Mouse (Mus musculus) liver, embryonic 11.5 days (tissue): ENCODE measurements at regions not wholly inside any gene's neighbourhood (a gene's known extent, or its start where the extent isn't known, plus 50 kb on each side); places are given as distances from the start of the nearest gene placed in this dataset.
A peak's percentile ranks its signal among the peaks of the same experiment; 100 is the strongest.

Experiments
- ATAC-seq: fragments of 200-750 bp; cut with Nextera tagmentation; replicated peaks from 2 replicates; pipeline ENCODE4 v1.8.0; 2017; ENCODE audit warnings: moderate number of reproducible peaks, mild to moderate bottlenecking, moderate TSS enrichment, moderate library complexity; ENCODE audit not compliant: low FRiP score
- DNase-seq: peaks from one replicate; pipeline ENCODE4 v3.0.0-alpha.2; 2017; ENCODE audit warnings: low spot score
- H3K27ac ChIP-seq: fragments of 300-500 bp; sonication (generic); 2 replicates; pipeline ENCODE4 v1.5.1; 2014; ENCODE audit warnings: mild to moderate bottlenecking, low read depth, low read length, control low read depth
- H3K27me3 ChIP-seq: fragments of 300-500 bp; sonication (generic); replicated peaks from 2 replicates; pipeline ENCODE4 v1.6.1; 2014; ENCODE audit warnings: low read length, mixed read lengths; ENCODE audit not compliant: control insufficient read depth, insufficient read depth
- H3K36me3 ChIP-seq: fragments of 300-500 bp; sonication (generic); 2 replicates; pipeline ENCODE4 v1.6.1; 2014; ENCODE audit warnings: mild to moderate bottlenecking, low read length, moderate library complexity, mixed read lengths; ENCODE audit not compliant: control insufficient read depth, insufficient read depth
- H3K4me1 ChIP-seq: fragments of 300-500 bp; sonication (generic); replicated peaks from 2 replicates; pipeline ENCODE4 v1.6.1; 2014; ENCODE audit warnings: low read length, mixed read lengths; ENCODE audit not compliant: control insufficient read depth, insufficient read depth
- H3K4me2 ChIP-seq: fragments of 300-500 bp; sonication (generic); 2 replicates; pipeline ENCODE4 v1.6.1; 2014; ENCODE audit warnings: mild to moderate bottlenecking, control low read depth, moderate library complexity
- H3K4me3 ChIP-seq: fragments of 300-500 bp; sonication (generic); 2 replicates; pipeline ENCODE4 v1.5.1; 2014; ENCODE audit warnings: low read depth, low read length, control low read depth
- H3K9ac ChIP-seq: fragments of 300-500 bp; sonication (generic); 2 replicates; pipeline ENCODE4 v1.6.1; 2014; ENCODE audit warnings: low read depth, low read length, control low read depth
- H3K9me3 ChIP-seq: fragments of 300-500 bp; sonication (generic); 2 replicates; pipeline ENCODE4 v1.6.1; 2016; ENCODE audit warnings: low read length, inconsistent platforms, mixed read lengths; ENCODE audit not compliant: control insufficient read depth
- WGBS: fragments of 180-500 bp; shearing (Covaris S2); extraction: QIAGEN DNeasy Blood & Tissue Kit; methylation state at CpG from one replicate; pipeline ENCODE4 v1.1.7; 2014; 5-methylcytosine and 5-hydroxymethylcytosine counted together

GRCm38 (mm10) chr1:151119566-151119965 lies 62.8 kb upstream of the Gm47985 start:
- H3K4me3 ChIP-seq, result no peak overlapping the region
- DNase-seq (no peak), ATAC-seq (no peak)
- no peaks in the 10 kb centered on the region for H3K4me1 ChIP-seq
- H3K27ac ChIP-seq, result no peak overlapping the region
- no peaks in the 10 kb centered on the region for H3K9me3 ChIP-seq
- no peaks in the 10 kb centered on the region for H3K27me3 ChIP-seq
- no peaks in the 10 kb centered on the region for H3K36me3 ChIP-seq
- H3K9ac ChIP-seq, result no peak overlapping the region
- H3K4me2 ChIP-seq, result no peak overlapping the region
- WGBS, result 84% methylated on average over 7 of the region's 7 CpGs

- WGBS, result 93% methylated on average over 2 of the region's 2 CpGs
- Histone ChIP-seq H3K27me3 (no peaks in the 10 kb centered on the region), H3K4me1 (no peaks in the 10 kb centered on the region), H3K4me3 (no peak overlapping the region), H3K27ac (no peak overlapping the region), H3K9me3 (no peaks in the 10 kb centered on the region), H3K9ac (no peak overlapping the region), H3K36me3 (no peaks in the 10 kb centered on the region), H3K4me2 (no peak overlapping the region)
- no peak for ATAC-seq
- no peak for DNase-seq
Observed at GRCm38 (mm10) chr1:151121686-151122085, 60.7 kb upstream of the Gm47985 start.

GRCm38 (mm10) chr1:151123964-151124363 lies 58.4 kb upstream of the Gm47985 start:
- ATAC-seq (no peak), DNase-seq (no peak)
- Histone ChIP-seq H3K27ac (no peak overlapping the region), H3K9me3 (no peaks in the 10 kb centered on the region), H3K4me1 (peaks cover 3% of the 10 kb centered on the region), H3K27me3 (no peaks in the 10 kb centered on the region), H3K36me3 (no peaks in the 10 kb centered on the region), H3K9ac (no peak overlapping the region), H3K4me2 (no peak overlapping the region), H3K4me3 (no peak overlapping the region)
- WGBS, result 86% methylated on average over 7 of the region's 7 CpGs

GRCm38 (mm10) chr1:151125028-151125659 lies 57.2 kb upstream of the Gm47985 start:
- no peaks in the 10 kb centered on the region for H3K27me3 ChIP-seq
- H3K4me1 ChIP-seq, result peaks cover 13% of the 10 kb centered on the region
- no peak overlapping the region for H3K4me3 ChIP-seq
- H3K27ac ChIP-seq, result no peak overlapping the region
- H3K9ac ChIP-seq, result no peak overlapping the region
- H3K9me3 ChIP-seq, result no peaks in the 10 kb centered on the region
- WGBS, result 84% methylated on average over 9 of the region's 9 CpGs
- no peak for ATAC-seq
- H3K36me3 ChIP-seq, result no peaks in the 10 kb centered on the region
- H3K4me2 ChIP-seq, result no peak overlapping the region
- DNase-seq, result no peak

GRCm38 (mm10) chr1:151125764-151126485 lies 56.4 kb upstream of the Gm47985 start:
- ATAC-seq (no peak), DNase-seq (no peak)
- Histone ChIP-seq H3K9ac (no peak overlapping the region), H3K9me3 (no peaks in the 10 kb centered on the region), H3K27me3 (no peaks in the 10 kb centered on the region), H3K27ac (no peak overlapping the region), H3K4me1 (peaks cover 18% of the 10 kb centered on the region), H3K4me3 (no peak overlapping the region), H3K4me2 (no peak overlapping the region), H3K36me3 (no peaks in the 10 kb centered on the region)
- WGBS, result 72% methylated on average over 3 of the region's 3 CpGs

- Histone ChIP-seq H3K4me3 (no peak overlapping the region), H3K9ac (no peak overlapping the region), H3K9me3 (no peaks in the 10 kb centered on the region), H3K27me3 (no peaks in the 10 kb centered on the region), H3K27ac (no peak overlapping the region; the same call in 1 of the 2 replicates), H3K4me2 (no peak overlapping the region), H3K4me1 (peaks cover 25% of the 10 kb centered on the region), H3K36me3 (no peaks in the 10 kb centered on the region)
- ATAC-seq, result no peak
- no peak for DNase-seq
- WGBS, result 21% methylated on average over 1 of the region's 1 CpGs
Observed at GRCm38 (mm10) chr1:151126756-151127155, 55.6 kb upstream of the Gm47985 start.

GRCm38 (mm10) chr1:151128005-151128404 lies 54.3 kb upstream of the Gm47985 start:
- no peaks in the 10 kb centered on the region for H3K9me3 ChIP-seq
- WGBS, result 73% methylated on average over 5 of the region's 5 CpGs
- no peaks in the 10 kb centered on the region for H3K36me3 ChIP-seq
- H3K4me2 ChIP-seq, result no peak overlapping the region
- ATAC-seq (no peak), DNase-seq (no peak)
- H3K4me1 ChIP-seq, result peaks cover 27% of the 10 kb centered on the region
- H3K27me3 ChIP-seq, result no peaks in the 10 kb centered on the region
- H3K27ac ChIP-seq, result no peak overlapping the region
- H3K4me3 ChIP-seq, result no peak overlapping the region
- H3K9ac ChIP-seq, result no peak overlapping the region

- Histone ChIP-seq H3K4me1 (peaks cover 27% of the 10 kb centered on the region), H3K4me2 (no peak overlapping the region), H3K27me3 (no peaks in the 10 kb centered on the region), H3K9ac (no peak overlapping the region), H3K27ac (no peak overlapping the region), H3K4me3 (no peak overlapping the region), H3K36me3 (no peaks in the 10 kb centered on the region), H3K9me3 (no peaks in the 10 kb centered on the region)
- DNase-seq (no peak), ATAC-seq (peak; percentile 78)
Observed at GRCm38 (mm10) chr1:151128955-151129354, 53.4 kb upstream of the Gm47985 start.

- Histone ChIP-seq H3K4me1 (peaks cover 27% of the 10 kb centered on the region), H3K27me3 (no peaks in the 10 kb centered on the region), H3K9me3 (no peaks in the 10 kb centered on the region), H3K36me3 (no peaks in the 10 kb centered on the region), H3K4me2 (no peak overlapping the region), H3K27ac (no peak overlapping the region), H3K9ac (no peak overlapping the region), H3K4me3 (no peak overlapping the region)
- no peak for DNase-seq
- ATAC-seq, result no peak
- WGBS, result 37% methylated on average over 6 of the region's 6 CpGs
Observed at GRCm38 (mm10) chr1:151130036-151130435, 52.3 kb upstream of the Gm47985 start.
